Mouse (Mus musculus) Muller cell, postnatal 12 days (primary cell): Measurements from ENCODE around the gene Tmem72.

Experiments
- DNase-seq: peaks from one replicate; pipeline ENCODE4 v3.0.0-alpha.2; 2015; ENCODE audit errors: inconsistent ontology term

Gene Tmem72

DNA sequence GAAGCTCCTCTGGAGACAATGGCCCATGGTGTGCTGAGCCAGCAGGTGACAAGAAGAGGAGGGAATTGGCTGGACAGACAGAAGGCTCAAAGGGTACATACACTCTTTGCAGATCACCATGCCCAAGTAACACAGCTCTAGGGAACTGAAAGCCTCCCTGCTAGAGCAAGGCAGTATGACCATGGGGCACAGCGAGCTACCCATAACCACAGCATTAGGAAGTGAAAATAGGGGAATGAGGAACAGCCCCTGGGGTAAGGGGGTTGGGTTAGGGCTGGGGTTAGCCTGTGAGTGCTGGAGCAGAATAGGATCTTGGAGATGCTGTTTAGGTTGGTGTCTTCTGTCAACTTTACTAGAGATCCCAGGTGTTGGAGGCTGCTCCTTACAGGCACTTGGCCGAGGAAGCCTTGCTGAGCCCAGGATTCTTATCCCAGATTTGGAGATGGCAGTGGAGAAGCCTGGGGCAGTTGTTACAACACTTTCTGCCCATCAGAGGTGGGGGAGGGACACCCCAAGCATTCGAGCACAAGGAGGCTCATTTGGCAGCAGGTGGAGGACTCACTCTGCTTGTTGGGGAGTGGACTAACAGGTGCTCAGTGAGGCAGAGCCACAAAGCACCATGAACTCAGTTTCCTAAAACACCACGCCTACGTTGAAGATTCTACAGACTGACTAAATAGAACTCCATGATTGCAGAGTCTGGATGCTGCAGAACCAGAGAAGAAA, 37.0 kb downstream of the Tmem72 start:
- DNase-seq = no peak

DNA sequence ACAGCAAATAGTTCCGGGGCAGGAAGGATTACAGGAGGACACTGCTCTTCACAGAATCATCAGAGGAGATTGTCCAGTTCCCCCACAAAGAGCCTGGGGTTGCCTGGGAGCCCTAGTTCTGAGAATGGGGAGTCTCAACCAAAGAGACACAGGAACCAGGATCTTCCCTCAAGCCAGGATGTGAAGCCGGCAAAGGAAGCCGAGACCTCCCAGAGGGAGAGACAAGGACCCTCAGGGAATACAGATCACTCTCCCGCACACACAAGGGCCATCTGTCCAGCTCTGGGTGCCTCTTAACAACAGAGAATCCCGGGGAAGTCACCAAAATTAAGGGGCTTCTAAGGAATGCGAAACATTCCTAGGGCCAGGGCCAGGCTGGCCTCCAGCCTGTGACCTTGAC, 39.4 kb downstream of the Tmem72 start:
- DNase-seq = no peak

DNA sequence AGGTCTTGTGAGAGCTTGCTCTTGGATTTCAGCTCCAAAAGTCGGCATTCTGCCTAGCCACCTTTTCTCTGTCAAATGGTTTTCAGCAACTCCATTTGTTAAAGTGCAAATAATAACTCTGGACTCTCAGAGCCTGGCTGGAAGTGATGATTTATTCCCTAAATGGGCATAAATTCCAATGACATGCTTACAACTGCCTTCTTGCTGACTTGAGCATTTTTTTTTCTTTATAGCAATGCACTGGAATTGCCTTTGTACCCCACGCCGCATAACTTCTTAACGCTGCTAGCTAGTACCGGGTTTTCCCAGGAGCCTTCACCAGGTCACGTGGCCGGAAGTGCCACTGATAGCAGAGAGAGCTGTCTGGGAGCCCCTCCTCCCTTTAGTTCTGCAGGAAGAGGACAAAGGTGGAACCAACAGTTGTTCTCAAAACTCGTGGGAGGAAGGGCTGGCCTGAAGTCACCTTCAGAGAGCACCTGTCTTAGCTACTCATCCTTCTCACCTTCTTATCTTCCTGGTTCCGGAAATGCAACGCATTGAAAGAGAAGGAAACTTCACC, 40.3 kb downstream of the Tmem72 start:
- DNase-seq = no peak

DNA sequence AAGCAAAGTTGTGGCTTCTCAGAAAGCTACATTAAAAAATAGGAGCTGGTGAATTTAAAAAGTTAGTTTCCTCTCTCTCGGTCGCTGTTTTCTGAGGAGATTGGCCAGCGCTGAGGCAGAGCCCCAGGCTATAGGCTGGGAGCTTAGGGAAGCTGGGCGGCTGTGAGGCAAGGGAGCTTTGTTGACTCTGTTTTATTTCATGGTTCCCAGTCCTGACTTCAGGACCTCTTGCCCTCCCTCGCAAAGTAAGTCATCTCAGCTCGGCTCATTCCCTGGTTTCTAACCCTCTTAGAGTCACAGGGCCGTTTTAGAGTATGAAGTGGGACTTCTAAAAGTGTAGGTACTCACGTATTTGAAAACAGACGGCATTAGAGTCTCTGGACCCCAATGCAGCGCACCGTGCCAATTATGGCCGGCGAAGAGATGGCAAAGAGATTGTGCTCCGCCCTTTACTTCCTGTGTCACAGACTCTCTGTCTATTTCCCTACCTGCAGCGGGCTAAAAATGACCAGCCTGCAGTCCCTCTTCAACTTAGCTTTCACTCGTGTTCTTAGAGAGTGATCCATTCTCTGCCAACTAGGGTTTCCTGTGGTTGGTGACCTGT, 42.3 kb downstream of the Tmem72 start:
- DNase-seq = no peak

DNA sequence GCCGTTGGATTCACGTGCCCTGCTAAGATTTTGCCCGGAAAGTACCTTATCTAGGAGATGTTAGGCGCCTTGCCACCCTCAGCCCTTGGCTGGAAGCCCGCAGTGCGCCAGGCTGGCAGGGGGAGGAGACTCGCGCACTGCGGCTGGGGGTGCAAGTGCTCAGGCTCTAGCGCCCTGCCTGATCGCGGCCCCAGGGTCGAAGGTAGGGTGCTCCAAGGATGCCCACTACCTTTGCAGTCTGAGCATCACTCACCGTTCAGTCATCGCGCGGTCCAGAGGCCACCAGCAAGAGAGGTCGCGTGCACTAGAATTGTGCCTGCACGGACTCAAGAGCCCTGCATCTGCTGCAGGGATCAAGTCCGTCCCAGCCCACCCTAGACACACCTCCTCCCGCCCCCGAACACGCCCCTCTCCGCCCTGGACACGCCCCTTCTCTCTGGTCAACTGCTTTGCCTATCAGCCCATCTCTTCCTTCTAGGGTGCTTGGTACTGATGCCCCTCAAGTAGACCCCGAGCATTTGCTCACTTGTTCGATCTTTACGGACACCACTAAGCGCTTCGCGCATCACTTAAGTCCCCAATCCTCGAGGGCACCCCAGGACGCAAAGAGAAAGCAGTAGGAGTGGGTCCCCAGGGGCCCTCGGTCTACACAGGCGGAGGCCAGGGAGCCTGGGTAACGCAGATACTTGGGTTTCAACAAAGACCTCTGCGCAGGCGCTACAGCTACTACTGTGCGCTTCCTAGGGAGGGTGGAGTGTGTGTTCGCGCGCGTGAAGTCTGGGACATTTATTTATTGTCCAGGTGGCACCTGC, 43.0 kb downstream of the Tmem72 start, which contains the start of gene Rassf4:
Gene Rassf4, minus strand, starts transcription at position 482 of the 812 bp plus-strand sequence.
- DNase-seq = peak; percentile 98

DNA sequence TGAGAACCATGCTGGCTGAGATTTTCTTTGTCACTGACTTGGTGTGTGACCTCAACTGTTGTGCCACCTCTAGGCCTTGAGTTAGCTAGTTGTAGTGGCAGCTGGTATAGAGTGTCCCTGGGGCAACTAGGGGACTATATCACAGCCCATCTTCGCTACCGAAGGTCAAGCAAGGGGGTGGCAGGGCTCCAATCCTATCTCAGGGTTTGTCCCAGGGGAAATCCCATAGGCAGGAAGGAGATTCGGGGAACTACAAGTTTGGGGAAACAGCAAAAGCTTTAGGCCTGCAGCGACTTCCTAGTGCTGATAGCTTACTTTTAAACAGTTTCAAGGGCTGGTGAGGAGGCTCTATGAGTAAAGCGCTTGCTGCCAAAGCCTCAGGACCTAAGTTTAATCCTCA, 44.4 kb downstream of the Tmem72 start:
- DNase-seq = peak; percentile 51

DNA sequence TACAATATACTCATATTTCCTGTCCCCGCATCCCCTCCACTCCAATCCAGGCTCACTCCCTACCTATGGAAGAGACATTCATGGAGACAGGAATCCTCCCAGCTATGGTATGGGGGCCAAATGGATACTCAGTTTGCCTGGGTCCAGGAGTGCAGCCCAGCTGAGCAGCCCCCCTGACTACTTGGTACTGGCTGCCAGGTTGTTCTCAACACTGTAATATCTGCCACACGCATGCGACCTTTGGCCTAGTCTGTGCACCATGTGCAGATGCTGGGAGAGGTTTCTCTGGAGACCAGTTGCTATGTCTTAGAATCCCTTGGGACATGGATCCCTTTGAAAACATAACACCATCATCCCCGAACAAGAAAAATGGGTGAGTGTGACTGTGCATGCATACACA, 44.9 kb downstream of the Tmem72 start:
- DNase-seq = peak; percentile 26

DNA sequence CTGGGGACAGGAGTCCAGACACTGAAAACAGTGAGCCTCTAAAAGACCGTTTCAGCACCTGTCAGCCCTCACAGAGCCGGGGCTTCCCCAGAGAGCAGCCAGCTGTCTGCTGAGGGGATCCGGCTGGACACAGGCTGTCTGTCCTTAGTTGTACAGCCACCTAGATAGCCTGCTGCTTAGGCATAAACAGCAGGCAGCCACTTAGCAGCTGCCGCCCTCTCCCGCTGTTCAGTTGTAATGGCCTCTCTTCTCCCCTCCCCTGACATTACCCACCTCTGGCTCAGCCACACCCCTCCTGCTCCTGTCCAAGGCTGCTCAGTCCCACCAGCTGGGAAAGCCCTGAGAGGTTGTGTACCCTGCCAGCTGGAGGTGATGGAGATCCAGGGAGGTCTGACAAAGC, 45.7 kb downstream of the Tmem72 start:
- peak; percentile 66 for DNase-seq

DNA sequence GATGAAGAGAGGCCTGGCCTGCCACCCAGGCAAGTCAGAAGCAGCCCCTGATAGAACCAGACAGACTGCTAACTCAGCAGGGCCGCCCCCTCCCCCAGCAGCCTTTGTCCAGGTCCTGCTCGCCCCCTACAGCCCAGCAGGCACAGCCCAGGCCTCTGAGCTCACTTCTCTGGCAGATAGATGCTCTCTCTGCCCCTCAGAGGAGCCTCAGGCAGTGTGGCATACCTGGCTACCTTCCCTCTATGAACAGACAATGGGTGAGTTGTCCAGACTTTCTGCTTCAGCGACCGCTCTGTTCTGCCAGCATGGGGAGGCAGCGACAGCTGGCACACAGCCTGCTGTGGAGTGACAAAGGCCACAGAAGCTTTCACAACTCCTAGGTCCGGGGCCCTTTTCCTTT, 46.6 kb downstream of the Tmem72 start:
- DNase-seq = peak; percentile 92

DNA sequence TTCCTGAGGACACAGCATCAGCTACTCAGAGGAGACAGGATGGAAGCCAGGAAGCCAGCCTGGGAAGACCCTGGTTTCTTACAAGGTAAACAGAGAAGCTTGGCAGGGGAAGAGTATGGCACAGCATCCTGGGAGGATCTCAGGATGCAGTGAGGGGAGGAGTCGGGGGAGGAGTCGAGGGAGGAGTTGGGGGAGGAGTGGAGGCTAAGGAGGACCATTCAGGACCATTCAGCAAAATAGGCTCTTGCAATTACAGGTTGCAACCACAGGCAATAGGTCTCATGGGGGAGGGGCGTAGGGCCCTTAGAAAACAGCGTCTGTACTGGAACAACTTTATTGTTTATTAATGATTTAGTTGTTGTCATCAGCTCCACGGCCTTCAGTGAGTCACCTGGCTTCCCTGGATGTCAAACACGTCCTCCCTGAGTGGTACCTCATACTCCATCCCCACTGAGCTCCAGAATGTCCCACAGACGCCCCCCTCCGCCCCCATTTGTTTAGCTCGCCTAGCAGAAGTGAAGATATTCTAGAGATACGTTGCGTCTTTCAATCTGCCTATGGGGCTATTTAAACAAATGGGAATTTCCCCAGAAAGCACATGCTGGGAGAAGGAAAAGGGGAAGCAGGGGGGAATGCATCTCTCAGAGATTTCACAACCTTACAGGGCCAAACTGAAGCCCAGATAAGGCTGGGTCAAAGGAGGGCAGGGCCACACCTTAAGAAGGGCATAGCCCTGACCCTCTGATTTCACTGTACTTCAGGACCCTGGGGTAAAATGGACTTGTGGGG, 47.8 kb downstream of the Tmem72 start:
- peak; percentile 35 for DNase-seq

DNA sequence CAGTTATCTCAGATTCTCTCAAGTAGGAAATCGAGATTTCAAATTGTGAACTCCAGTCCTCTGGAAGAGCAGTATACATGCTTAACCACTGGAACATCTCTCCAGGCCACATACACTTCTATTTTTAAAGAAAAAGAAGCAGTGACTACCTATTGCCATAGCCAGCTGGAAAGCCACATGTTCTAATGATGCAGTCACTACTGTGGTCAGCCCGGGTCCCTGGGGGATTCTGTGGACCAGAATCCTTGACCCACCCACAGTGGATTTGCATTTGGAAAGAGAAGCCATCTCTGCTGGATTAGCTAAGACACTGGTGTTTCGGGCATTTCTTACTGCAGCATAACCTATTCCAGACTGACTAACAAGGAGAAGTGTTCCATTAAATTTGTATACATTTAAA, 49.3 kb downstream of the Tmem72 start:
- DNase-seq = no peak

DNA sequence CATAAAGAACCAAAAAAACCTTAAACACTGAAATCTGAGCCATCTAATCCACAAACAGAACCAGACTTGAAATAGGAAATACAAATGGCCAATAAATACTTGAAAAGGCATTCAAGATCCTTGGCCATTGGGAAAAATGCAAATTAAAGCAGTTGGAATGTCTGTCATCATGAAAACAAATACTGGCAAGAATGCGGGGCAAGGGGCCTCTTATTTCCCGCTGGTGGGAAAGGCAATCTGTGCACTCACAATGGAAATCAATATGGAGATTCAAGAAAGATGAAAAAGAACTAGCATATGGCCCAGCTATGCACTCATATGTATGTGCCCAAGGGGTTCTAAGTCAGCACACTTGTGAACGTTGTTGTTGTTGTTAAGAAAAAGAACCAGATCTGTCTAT, 49.8 kb downstream of the Tmem72 start:
- peak; percentile 61 for DNase-seq

DNA sequence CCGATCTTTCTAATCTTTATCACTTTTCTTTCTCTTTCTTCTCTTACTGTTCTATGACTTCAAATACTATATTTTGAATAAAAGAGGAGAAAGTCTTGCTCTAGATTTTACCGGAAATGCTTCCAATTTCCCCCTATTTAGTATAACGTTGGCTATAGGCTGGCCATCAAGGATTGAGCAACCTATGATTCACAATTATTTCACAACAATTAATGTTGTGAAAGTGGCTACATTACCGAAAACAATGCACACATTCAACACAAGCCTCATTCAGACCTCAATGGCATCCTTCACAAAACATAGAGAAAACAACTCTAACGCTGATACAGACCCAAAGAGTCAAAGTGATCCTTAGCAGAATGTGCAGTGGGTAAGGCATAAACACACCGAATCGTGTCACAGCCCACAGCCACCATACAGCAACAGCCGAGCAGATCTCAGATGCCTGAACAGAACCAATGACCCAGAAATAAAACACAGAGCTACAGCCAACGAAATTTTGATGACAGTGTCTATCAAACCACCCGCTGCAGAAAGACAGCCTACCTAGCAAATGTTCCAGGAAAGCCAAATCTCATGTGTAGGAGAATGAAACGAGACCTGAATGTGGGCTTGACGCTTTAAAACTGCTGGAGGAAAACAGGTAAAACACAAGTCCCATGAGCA, 50.5 kb downstream of the Tmem72 start:
- peak; percentile 51 for DNase-seq

DNA sequence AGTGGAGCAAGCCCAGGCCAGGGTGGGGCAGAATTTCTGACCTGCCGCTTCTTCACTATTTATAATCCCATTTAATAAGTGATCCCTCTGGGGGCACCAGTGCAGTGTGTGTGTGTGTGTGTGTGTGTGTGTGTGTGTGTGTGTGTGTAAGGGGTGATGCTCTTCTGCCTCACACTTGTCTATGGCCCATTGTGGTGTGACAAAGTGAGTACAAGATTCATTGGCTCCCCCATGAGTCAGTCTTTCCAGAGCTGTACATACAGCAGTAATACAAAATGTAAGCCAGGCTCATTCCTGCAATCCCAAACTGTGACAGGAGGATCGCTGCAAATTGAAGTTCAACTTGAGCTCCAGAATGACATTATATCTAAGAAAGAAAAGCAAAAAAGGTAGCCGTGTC, 51.9 kb downstream of the Tmem72 start:
- no peak for DNase-seq

DNA sequence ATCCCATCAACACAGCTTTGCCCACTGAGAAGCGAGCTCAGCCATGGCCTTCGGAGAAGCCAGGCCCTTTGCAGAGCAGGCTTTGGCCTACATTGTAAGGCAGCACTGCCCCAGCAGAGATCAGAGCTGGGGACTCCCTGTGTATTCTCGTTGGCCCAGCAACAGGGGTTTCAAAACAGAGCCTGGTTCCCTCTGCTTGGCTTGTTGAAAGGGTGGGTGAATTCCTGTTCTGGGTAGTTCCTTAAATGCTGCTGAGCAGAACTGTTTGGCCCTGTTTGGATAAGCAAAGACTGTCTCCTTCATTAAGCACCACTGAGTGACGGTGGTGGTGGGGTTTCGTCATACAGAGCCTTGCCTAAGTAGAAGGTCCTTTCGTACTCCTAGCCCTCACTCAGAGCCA, 52.7 kb downstream of the Tmem72 start:
- DNase-seq = no peak

DNA sequence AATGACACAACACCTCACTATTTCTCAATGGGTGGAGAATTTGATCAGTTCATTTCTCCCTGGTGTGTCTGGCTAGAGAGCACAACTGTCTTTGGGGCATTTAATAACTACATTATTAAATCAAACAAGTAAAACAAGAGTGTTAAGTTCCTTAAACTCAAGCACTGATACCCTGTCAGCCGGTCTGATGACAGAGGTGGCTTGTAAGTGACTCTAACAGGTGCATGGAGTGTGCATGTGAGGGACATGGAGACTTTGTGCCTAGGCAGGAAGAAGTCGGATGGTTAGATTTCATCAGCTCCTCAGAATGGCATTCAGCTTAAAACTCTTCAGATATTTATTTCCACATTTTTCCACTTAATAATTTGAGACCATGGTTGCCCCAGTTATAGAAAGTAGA, 53.3 kb downstream of the Tmem72 start:
- DNase-seq = no peak

DNA sequence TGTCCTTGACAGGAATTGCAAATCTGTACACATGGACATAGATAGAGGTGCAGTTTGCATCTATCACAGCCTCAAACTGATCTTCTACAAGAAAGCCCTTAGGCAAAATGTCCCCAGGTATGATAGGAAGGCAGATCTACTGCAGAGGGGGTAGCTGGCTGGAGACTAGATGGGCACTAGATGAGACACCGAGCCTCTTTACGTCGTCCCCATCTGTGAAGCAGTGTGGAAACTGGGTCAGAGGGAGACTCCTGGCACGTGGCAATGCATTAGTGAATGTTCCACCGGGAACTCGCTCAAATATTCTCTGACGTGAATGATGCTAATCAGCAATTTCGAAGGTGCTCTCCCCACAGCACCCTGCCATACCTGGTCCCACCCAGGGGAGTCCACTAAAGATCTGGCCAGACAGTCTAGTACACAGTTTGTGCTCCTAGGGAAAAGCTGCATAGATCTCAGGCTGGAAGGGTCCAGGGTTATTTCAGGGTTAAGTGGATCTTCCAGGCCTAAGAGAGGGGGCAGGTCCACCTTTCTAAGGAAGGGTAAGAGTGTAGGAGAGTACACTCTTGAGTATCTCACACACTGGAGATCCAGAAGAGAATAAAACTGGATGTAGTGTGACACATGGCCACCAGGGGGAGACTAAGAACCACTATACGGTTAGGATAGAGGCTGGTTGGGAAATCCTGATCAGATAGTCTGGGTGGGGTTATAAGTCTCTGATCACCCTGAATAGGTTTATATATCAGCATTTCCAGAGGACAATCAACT, 62.8 kb downstream of the Tmem72 start:
- peak; percentile 63 for DNase-seq

DNA sequence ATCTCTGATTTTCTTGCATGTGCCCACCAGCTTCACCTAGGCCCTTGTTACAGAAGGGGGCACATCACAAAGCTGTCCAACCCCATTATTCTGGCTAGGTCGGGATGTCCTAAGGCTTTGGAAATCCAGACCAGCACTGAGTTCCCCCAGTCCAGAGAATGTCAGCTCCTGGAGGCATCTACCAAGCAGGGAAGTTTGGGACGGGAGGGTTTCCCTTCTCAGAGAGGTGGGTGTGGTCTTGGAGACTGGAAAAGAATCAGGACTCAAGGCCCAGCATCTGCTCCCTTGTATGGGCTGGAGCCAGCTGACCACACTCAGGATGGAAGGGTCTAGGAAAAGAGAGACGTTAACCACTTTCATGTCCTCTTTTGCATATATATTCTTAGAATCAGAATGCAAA, 63.5 kb downstream of the Tmem72 start:
- no peak for DNase-seq

DNA sequence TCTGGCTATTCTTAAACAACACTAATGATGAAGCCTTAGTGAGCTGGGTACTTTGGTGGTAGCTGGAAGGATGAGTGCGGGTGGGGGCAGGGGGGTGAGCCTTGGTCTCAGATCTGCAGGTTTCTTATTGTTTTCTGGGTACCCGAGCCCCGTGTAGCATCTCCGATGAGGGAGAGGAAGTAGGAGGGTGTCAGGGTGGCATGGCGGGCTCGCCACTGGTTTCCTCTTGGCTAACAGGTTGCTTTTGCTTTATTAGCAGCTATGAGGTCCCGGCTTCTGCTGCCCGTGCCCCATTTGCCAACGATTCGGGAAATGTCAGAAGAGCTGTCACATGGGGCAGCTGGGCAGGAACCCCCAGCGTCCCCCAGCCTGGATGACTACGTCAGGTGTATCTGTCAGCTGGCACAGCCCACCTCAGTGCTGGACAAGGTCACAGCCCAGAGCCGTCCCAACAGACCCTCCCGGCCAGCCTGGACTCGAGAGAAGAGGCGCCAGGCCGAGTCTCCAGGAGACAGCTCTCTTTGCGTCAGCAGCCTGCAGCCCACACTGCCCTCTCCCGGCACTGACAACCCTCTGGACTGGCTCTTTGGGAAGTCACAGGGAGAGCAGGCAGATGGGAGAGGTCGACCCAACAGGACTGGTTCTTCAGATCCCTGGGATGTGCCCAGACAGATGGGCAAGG, 65.1 kb downstream of the Tmem72 start:
- DNase-seq = no peak

DNA sequence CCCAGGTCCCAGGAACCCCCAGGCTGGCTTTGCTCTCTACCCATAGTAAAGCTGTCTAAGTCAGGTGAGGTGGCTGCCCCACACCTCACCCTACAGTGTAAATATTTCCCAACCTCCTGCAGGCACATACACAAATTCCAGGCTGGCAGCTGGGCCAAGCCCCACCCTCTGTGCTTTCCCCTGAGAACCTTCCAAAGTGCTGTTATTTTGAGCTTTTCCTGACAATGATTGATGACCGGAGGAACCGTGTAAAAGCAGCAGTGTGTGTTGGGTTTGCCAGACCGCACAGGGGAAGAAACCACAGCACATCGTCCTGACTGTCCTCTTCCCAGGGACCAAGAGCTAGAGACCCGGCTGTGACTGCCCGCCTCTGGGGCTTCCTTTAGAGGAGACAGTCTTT, 66.3 kb downstream of the Tmem72 start, which contains the start of gene Depp1:
Gene Depp1, plus strand, starts transcription at position 204 of the 400 bp plus-strand sequence.
- no peak for DNase-seq
